Mouse (Mus musculus): ENCODE results near the gene Ppp1r21. TPM values are rescaled to one million over a fixed set of nuclear protein-coding genes. Genes with fewer than 3 reads are reported as not detected.

Gene Ppp1r21
- polyA plus RNA-seq, 1 experiment from 2014 or later: 19.6 TPM

DNA sequence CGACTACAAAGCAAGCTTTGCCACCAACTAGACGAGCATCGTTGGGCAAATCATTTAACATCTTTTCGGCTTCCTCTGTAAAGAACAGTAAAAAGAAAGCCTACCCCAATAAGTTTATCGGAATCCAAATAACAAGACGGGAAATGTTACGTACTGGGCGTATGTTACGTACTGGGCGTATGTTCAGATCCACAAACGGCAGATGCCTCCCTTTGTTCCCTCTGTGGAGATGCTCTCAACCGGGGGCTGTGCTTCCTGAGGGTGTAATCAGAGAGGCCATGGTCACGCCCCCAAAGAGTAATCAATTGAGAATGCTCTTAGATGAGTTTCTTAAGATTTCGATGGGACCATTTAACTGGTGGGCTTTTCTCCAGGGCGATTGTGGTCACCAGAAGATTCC lies 79.4 kb downstream of the Ppp1r21 start:
- H3K9me3 ChIP-seq (replicated peaks; ENCODE audit: control insufficient read depth, low read length): no peaks in the 10 kb centered on the region
- no peak overlapping the region for H3K9ac ChIP-seq (ENCODE audit: low read length)
- 85% methylated on average over 15 of the region's 15 CpGs for WGBS
- no peaks in the 10 kb centered on the region for H3K36me3 ChIP-seq (ENCODE audit: control insufficient read depth, insufficient read depth, low read length)
- H3K4me2 ChIP-seq (ENCODE audit: low read depth, low read length): no peak overlapping the region
- H3K27me3 ChIP-seq (ENCODE audit: control insufficient read depth, insufficient read depth, low read length): no peaks in the 10 kb centered on the region
- no peak overlapping the region for H3K27ac ChIP-seq (ENCODE audit: low read length)
- no peak overlapping the region for H3K4me3 ChIP-seq (replicated peaks; ENCODE audit: low read length)
- no peak for ATAC-seq (ENCODE audit: insufficient read depth, low FRiP score)
- H3K4me1 ChIP-seq (ENCODE audit: control insufficient read depth, insufficient read depth, low read length): no peaks in the 10 kb centered on the region; the same call in 1 of the 2 replicates

DNA sequence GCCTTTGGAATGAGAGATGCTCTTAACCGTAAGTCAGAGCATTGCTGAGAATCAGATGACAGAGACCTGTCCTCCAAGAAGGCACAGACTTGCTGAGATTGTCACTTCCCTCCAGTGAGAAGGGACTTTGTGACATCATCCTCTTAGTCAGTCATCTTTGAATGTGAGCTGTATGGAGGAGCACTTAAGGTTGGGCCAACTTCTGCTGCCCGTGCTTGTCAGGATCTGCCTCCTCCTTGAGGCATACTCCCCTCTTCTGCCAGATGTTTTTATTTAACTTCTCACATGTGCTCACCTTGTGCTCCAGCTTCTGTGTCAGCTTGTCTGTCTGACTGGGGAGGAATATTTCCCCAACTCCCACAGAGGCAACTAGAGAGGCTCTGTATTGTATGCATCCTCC lies 81.1 kb downstream of the Ppp1r21 start:
- no peak for ATAC-seq (ENCODE audit: insufficient read depth, low FRiP score)
- no peaks in the 10 kb centered on the region for H3K9me3 ChIP-seq (replicated peaks; ENCODE audit: control insufficient read depth, low read length)
- H3K27me3 ChIP-seq (ENCODE audit: control insufficient read depth, insufficient read depth, low read length): no peaks in the 10 kb centered on the region
- no peaks in the 10 kb centered on the region for H3K36me3 ChIP-seq (ENCODE audit: control insufficient read depth, insufficient read depth, low read length)
- WGBS: 56% methylated on average over 2 of the region's 2 CpGs
- H3K4me3 ChIP-seq (replicated peaks; ENCODE audit: low read length): no peak overlapping the region
- peaks cover 4% of the 10 kb centered on the region for H3K4me1 ChIP-seq (ENCODE audit: control insufficient read depth, insufficient read depth, low read length)
- no peak overlapping the region for H3K4me2 ChIP-seq (ENCODE audit: low read depth, low read length)
- no peak overlapping the region for H3K27ac ChIP-seq (ENCODE audit: low read length)
- no peak overlapping the region for H3K9ac ChIP-seq (ENCODE audit: low read length)

DNA sequence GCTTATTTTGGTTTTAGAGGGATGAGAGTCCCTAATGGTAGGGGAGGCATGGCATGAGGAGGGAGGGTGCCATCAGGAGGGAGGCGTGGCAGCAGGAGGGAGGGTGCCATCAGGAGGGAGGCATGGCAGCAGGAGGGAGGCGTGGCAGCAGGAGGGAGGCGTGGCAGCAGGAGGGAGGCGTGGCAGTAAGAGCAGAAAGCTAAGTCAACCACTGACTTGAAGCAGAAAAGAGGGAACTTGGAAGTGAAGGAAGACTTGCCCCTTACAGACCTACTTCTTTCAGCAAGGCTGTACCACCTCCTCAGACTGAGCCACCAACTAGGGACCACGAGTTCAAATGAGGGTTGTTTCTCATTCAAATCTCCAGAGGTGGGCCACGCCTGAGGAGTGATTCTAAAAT lies 83.3 kb downstream of the Ppp1r21 start:
- Histone ChIP-seq H3K4me1 (ENCODE audit: control insufficient read depth, insufficient read depth, low read length) (peaks cover 4% of the 10 kb centered on the region), H3K4me3 (replicated peaks; ENCODE audit: low read length) (no peak overlapping the region)
- no peak for ATAC-seq (ENCODE audit: insufficient read depth, low FRiP score)

DNA sequence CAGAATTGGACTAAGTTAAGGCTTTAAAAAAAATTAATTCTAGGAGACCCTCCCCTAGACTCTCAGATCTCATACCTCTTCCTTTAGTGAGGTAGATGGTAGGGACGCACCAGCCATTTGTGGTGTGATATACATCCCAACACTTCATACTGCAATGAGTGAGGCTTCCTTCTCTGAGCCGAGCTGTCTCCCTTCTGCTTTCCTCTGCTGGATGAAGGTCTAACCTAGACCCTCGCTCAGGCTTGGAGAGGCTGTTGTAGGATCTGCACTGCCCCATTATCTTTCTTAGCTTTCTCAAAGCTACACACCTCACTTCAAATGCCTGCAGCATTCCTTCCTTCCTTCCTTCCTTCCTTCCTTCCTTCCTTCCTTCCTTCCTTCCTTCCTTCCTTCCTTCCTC lies 83.8 kb downstream of the Ppp1r21 start:
- H3K9ac ChIP-seq (ENCODE audit: low read length): no peak overlapping the region
- H3K4me2 ChIP-seq (ENCODE audit: low read depth, low read length): no peak overlapping the region
- no peaks in the 10 kb centered on the region for H3K36me3 ChIP-seq (ENCODE audit: control insufficient read depth, insufficient read depth, low read length)
- H3K27me3 ChIP-seq (ENCODE audit: control insufficient read depth, insufficient read depth, low read length): no peaks in the 10 kb centered on the region
- H3K27ac ChIP-seq (ENCODE audit: low read length): peak overlapping the region; percentile 44
- H3K4me1 ChIP-seq (ENCODE audit: control insufficient read depth, insufficient read depth, low read length): peaks cover 4% of the 10 kb centered on the region
- no peak for ATAC-seq (ENCODE audit: insufficient read depth, low FRiP score)
- H3K9me3 ChIP-seq (replicated peaks; ENCODE audit: control insufficient read depth, low read length): no peaks in the 10 kb centered on the region
- 86% methylated on average over 3 of the region's 3 CpGs for WGBS
- H3K4me3 ChIP-seq (replicated peaks; ENCODE audit: low read length): no peak overlapping the region

More for the DNA sequence above, 83.3 kb downstream of the Ppp1r21 start:
- H3K36me3 ChIP-seq (ENCODE audit: control insufficient read depth, insufficient read depth, low read length): no peaks in the 10 kb centered on the region
- H3K27me3 ChIP-seq (ENCODE audit: control insufficient read depth, insufficient read depth, low read length): no peaks in the 10 kb centered on the region
- no peak overlapping the region for H3K27ac ChIP-seq (ENCODE audit: low read length)
- H3K4me2 ChIP-seq (ENCODE audit: low read depth, low read length): no peak overlapping the region
- no peak overlapping the region for H3K9ac ChIP-seq (ENCODE audit: low read length)
- H3K9me3 ChIP-seq (replicated peaks; ENCODE audit: control insufficient read depth, low read length): no peaks in the 10 kb centered on the region
- 66% methylated on average over 6 of the region's 6 CpGs for WGBS

DNA sequence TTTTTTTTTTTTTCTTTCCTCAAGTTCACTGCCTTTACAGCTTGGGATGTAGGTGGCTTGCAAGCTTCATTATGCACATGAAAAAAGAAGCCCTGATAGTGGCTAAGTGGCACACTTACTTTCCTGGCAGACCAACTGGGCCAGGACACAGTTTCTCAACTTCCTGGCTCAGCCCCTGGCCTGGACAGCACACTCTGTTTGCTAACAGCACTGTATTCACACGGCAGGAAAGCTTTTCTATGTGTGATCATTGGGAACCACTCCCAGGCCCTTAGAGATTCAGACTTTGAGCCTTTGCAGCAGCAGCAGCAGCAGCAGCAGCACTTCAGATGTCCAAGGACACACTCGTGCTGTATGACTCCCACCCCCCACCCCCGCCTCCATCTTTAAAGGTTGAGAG lies 84.3 kb downstream of the Ppp1r21 start:
- Histone ChIP-seq H3K27ac (ENCODE audit: low read length) (no peak overlapping the region), H3K4me3 (replicated peaks; ENCODE audit: low read length) (no peak overlapping the region), H3K9ac (ENCODE audit: low read length) (no peak overlapping the region), H3K4me1 (ENCODE audit: control insufficient read depth, insufficient read depth, low read length) (peaks cover 4% of the 10 kb centered on the region), H3K4me2 (ENCODE audit: low read depth, low read length) (no peak overlapping the region), H3K36me3 (ENCODE audit: control insufficient read depth, insufficient read depth, low read length) (no peaks in the 10 kb centered on the region), H3K27me3 (ENCODE audit: control insufficient read depth, insufficient read depth, low read length) (no peaks in the 10 kb centered on the region), H3K9me3 (replicated peaks; ENCODE audit: control insufficient read depth, low read length) (no peaks in the 10 kb centered on the region)
- 43% methylated on average over 3 of the region's 3 CpGs for WGBS
- peak; percentile 84 for ATAC-seq (ENCODE audit: insufficient read depth, low FRiP score)

DNA sequence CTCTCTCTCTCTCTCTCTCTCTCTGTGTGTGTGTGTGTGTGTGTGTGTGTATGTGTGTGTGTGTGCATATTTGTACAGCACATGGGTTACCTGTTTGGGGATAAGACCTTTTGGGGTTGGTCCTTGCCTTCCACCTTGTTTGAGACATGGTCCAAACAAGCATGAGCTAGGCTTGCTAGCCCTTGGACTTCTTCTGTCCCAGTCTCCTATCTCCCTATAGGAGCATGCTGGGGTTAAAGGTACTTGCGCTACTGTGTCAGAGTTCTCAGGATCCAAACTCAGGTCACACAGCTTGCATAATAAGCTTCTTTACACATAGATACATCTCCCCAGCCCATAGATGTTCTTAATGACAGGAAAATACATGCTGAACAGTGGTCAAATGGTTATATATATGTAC lies 84.8 kb downstream of the Ppp1r21 start:
- Histone ChIP-seq H3K4me3 (replicated peaks; ENCODE audit: low read length) (no peak overlapping the region), H3K4me2 (ENCODE audit: low read depth, low read length) (no peak overlapping the region), H3K4me1 (ENCODE audit: control insufficient read depth, insufficient read depth, low read length) (peaks cover 4% of the 10 kb centered on the region), H3K27ac (ENCODE audit: low read length) (no peak overlapping the region), H3K36me3 (ENCODE audit: control insufficient read depth, insufficient read depth, low read length) (no peaks in the 10 kb centered on the region), H3K9ac (ENCODE audit: low read length) (no peak overlapping the region), H3K9me3 (replicated peaks; ENCODE audit: control insufficient read depth, low read length) (no peaks in the 10 kb centered on the region), H3K27me3 (ENCODE audit: control insufficient read depth, insufficient read depth, low read length) (no peaks in the 10 kb centered on the region)
- 100% methylated on average over 1 of the region's 1 CpGs for WGBS
- no peak for ATAC-seq (ENCODE audit: insufficient read depth, low FRiP score)

DNA sequence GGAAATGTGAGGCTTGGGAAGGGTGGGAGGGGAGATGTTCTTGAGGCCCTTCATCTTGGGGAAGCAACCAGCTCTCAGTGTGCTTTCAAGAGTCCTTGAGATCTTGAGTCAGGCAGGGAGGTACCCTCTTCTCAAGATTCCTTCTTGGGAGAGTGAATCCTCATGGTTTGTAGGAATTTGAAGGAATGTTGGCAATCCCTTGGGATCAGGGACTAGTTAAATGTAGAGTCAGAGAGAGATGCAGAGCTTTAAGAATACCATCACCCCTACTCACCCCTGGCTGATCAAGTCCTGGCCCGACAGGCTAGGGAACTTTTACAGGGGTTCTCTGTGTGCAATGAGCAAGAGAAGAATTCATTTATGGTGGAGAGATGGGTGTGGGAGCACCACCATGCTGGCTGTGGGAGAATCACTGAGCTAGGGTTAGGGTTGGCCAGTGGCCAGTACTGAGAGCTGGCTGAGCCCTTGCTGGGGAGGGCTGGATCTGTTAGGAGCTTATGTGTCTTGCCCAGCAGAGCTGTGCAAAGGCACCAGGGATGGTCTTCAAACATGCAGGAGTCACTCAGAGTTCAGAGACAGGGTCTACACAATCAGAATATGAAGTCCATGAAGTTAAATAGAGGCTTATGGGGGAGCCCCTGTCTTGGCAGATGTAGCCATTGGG lies 85.7 kb downstream of the Ppp1r21 start:
- Histone ChIP-seq H3K36me3 (ENCODE audit: control insufficient read depth, insufficient read depth, low read length) (no peaks in the 10 kb centered on the region), H3K9ac (ENCODE audit: low read length) (no peak overlapping the region), H3K4me1 (ENCODE audit: control insufficient read depth, insufficient read depth, low read length) (peaks cover 4% of the 10 kb centered on the region), H3K27me3 (ENCODE audit: control insufficient read depth, insufficient read depth, low read length) (no peaks in the 10 kb centered on the region), H3K4me2 (ENCODE audit: low read depth, low read length) (no peak overlapping the region), H3K4me3 (replicated peaks; ENCODE audit: low read length) (no peak overlapping the region), H3K27ac (ENCODE audit: low read length) (no peak overlapping the region), H3K9me3 (replicated peaks; ENCODE audit: control insufficient read depth, low read length) (no peaks in the 10 kb centered on the region)
- WGBS: 77% methylated on average over 1 of the region's 1 CpGs
- peak; percentile 30; the same call in 1 of the 2 replicates for ATAC-seq (ENCODE audit: insufficient read depth, low FRiP score)

DNA sequence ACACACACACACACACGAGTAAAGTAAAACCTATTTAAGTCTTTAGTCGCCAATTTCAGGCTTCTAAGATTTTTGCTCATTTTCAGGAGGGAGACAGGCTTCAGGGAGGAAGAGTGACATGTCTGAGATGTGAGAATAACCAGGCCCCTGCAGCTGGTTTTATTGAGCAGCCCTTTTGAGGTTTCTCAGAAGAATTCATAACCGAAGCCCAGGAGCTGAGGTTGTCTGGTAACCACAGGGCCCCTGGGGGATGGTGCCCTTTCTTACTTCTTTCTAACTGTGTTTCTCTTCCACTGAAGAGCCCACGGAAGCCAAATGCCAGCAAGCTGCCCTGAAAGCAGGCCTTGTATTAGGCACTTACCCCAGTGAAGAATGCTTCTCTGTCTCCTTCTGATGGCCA lies 91.0 kb downstream of the Ppp1r21 start:
- no peaks in the 10 kb centered on the region for H3K27me3 ChIP-seq (ENCODE audit: control insufficient read depth, insufficient read depth, low read length)
- no peak overlapping the region for H3K9ac ChIP-seq (ENCODE audit: low read length)
- WGBS: 76% methylated on average over 4 of the region's 4 CpGs
- no peak overlapping the region for H3K27ac ChIP-seq (ENCODE audit: low read length)
- peaks cover 4% of the 10 kb centered on the region; the same call in 1 of the 2 replicates for H3K36me3 ChIP-seq (ENCODE audit: control insufficient read depth, insufficient read depth, low read length)
- H3K4me1 ChIP-seq (ENCODE audit: control insufficient read depth, insufficient read depth, low read length): peaks cover 9% of the 10 kb centered on the region
- no peak overlapping the region for H3K4me2 ChIP-seq (ENCODE audit: low read depth, low read length)
- H3K4me3 ChIP-seq (replicated peaks; ENCODE audit: low read length): no peak overlapping the region
- H3K9me3 ChIP-seq (replicated peaks; ENCODE audit: control insufficient read depth, low read length): no peaks in the 10 kb centered on the region
- ATAC-seq (ENCODE audit: insufficient read depth, low FRiP score): no peak

DNA sequence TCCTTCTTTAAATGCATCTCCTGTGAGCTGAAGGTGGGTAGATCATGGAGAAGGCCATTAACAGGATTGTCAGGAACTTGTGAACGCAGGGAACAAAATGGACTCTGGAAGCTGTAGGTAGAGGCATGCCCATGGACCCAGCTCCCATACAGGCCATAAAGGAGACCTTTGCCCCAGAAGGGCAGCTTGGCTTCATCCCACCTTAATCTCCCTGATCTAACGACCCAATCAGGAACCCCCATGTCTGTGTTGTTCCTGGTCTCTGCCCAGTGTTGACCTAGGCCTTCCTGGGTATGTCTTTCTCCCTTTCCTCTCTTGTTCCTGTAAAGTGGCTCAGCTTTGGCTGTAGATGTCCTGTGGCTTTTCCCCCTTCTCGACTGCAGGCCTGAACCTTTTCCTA lies 91.5 kb downstream of the Ppp1r21 start:
- Histone ChIP-seq H3K9me3 (replicated peaks; ENCODE audit: control insufficient read depth, low read length) (no peaks in the 10 kb centered on the region), H3K4me1 (ENCODE audit: control insufficient read depth, insufficient read depth, low read length) (peaks cover 13% of the 10 kb centered on the region), H3K9ac (ENCODE audit: low read length) (no peak overlapping the region), H3K4me3 (replicated peaks; ENCODE audit: low read length) (no peak overlapping the region), H3K27me3 (ENCODE audit: control insufficient read depth, insufficient read depth, low read length) (no peaks in the 10 kb centered on the region), H3K4me2 (ENCODE audit: low read depth, low read length) (no peak overlapping the region), H3K27ac (ENCODE audit: low read length) (no peak overlapping the region), H3K36me3 (ENCODE audit: control insufficient read depth, insufficient read depth, low read length) (peaks cover 4% of the 10 kb centered on the region; the same call in 1 of the 2 replicates)
- ATAC-seq (ENCODE audit: insufficient read depth, low FRiP score): no peak
- WGBS: 75% methylated on average over 3 of the region's 3 CpGs
